Mouse (Mus musculus): Measurements from ENCODE around the gene Fam114a2. TPM values are rescaled to one million over a fixed set of nuclear protein-coding genes. Genes with fewer than 3 reads are reported as not detected.

Fam114a2 gene
- total RNA-seq, 1 experiment from 2014 or later, result 36.3 TPM

- peak; percentile 56 for ATAC-seq (replicated peaks; ENCODE audit: insufficient number of reproducible peaks, low FRiP score, low TSS enrichment, poor library complexity, severe bottlenecking)
Measured at GRCm38 (mm10) chr11:57467159-57468110, 51.0 kb downstream of the Fam114a2 start.

GRCm38 (mm10) chr11:57465844-57466243 lies 52.6 kb downstream of the Fam114a2 start:
- no peak for ATAC-seq (replicated peaks; ENCODE audit: insufficient number of reproducible peaks, low FRiP score, low TSS enrichment, poor library complexity, severe bottlenecking)

GRCm38 (mm10) chr11:57465025-57465424 lies 53.4 kb downstream of the Fam114a2 start:
- ATAC-seq (replicated peaks; ENCODE audit: insufficient number of reproducible peaks, low FRiP score, low TSS enrichment, poor library complexity, severe bottlenecking), result no peak

GRCm38 (mm10) chr11:57459759-57460158 lies 58.7 kb downstream of the Fam114a2 start:
- ATAC-seq (replicated peaks; ENCODE audit: insufficient number of reproducible peaks, low FRiP score, low TSS enrichment, poor library complexity, severe bottlenecking), result no peak

GRCm38 (mm10) chr11:57454421-57454820 lies 64.0 kb downstream of the Fam114a2 start:
- ATAC-seq (replicated peaks; ENCODE audit: insufficient number of reproducible peaks, low FRiP score, low TSS enrichment, poor library complexity, severe bottlenecking), result no peak

DNA sequence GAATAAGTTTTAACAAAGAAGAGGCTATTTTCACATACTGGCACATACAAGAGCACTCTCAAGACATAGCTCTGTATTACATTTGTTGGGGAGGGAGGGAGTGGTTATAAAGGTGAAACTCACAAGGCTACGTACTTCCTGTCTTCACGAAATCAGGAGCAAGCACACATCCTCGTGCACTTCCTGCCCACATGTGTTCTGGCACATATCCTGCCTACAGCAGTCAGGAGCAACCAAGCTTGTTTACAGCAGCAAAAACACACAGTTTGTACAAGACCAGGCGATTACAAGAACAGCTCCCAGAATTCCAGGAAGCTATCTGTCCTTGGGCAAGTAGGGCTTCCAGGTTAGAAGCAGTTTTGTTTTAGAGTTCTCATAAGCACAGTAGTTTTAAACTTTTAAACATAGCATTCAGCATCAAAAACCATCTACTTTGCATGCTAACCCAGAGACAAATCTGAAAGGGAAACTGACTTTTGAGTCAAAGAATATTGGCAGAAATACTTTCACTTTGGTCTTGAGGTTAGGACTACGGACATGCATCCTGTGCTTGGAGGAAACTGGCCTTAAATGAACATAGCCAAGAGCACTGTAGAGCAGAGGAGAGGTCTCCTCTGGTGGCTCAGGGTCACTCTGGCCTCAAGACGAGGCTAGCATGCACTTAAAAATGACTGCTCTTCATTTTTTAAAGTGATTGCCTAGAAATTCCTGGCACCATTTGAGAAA lies 73.0 kb downstream of the Fam114a2 start:
- no peak for ATAC-seq (replicated peaks; ENCODE audit: insufficient number of reproducible peaks, low FRiP score, low TSS enrichment, poor library complexity, severe bottlenecking)

GRCm38 (mm10) chr11:57434153-57434552 lies 84.3 kb downstream of the Fam114a2 start:
- no peak for ATAC-seq (replicated peaks; ENCODE audit: insufficient number of reproducible peaks, low FRiP score, low TSS enrichment, poor library complexity, severe bottlenecking)

Other genes starting within 250 kb of the Fam114a2 start
- gene Mfap3, start within 50 bp of the Fam114a2 start, total RNA-seq (2017), result 33.6 to 36.5 TPM (median 36.0 TPM) in 3 replicates
- gene Galnt10, start 126.8 kb upstream of the Fam114a2 start, total RNA-seq (2017), result 18.6 to 31.9 TPM (median 21.5 TPM) in 3 replicates

Data from monocyte, adult 5-6 weeks (primary cell).